Mouse (Mus musculus) ES-Bruce4 (cell line): Measurements from ENCODE around the gene Prrc2c. TPM values are rescaled to one million over a fixed set of nuclear protein-coding genes. Genes with fewer than 3 reads are reported as not detected.

Source experiments
- H3K27ac ChIP-seq: 2 replicates; pipeline ENCODE4 v1.5.1; 2012; ENCODE audit warnings: low read length, inconsistent platforms; ENCODE audit not compliant: insufficient read depth
- H3K27me3 ChIP-seq: 2 replicates; pipeline ENCODE4 v1.6.1; 2012; ENCODE audit warnings: mild to moderate bottlenecking, low read length, inconsistent platforms; ENCODE audit not compliant: control insufficient read depth, poor library complexity, insufficient read depth, severe bottlenecking
- H3K36me3 ChIP-seq: 2 replicates; pipeline ENCODE4 v1.6.1; 2012; ENCODE audit warnings: inconsistent platforms, mild to moderate bottlenecking, low read length, moderate library complexity; ENCODE audit not compliant: control insufficient read depth, poor library complexity, insufficient read depth, severe bottlenecking
- H3K4me1 ChIP-seq: one replicate; pipeline ENCODE4 v1.8.1; 2011; ENCODE audit warnings: low read length; ENCODE audit not compliant: control insufficient read depth, insufficient read depth
- H3K4me3 ChIP-seq: 2 replicates; pipeline ENCODE4 v1.5.1; 2011; ENCODE audit warnings: low read depth, mild to moderate bottlenecking, low read length
- H3K9ac ChIP-seq: 2 replicates; pipeline ENCODE4 v1.6.1; 2012; ENCODE audit warnings: low read depth, mild to moderate bottlenecking, inconsistent platforms; ENCODE audit not compliant: poor library complexity, severe bottlenecking
- H3K9me3 ChIP-seq: replicated peaks from 2 replicates; pipeline ENCODE4 v1.6.1; 2012; ENCODE audit warnings: mild to moderate bottlenecking, low read length, inconsistent platforms; ENCODE audit not compliant: control insufficient read depth, poor library complexity, insufficient read depth, severe bottlenecking
- CTCF ChIP-seq: IDR thresholded peaks from one replicate; pipeline ENCODE4 v1.8.1; 2011; ENCODE audit warnings: low read depth, low read length
- EP300 ChIP-seq: IDR thresholded peaks from 2 replicates; pipeline ENCODE4 v1.6.1; 2011; ENCODE audit warnings: low read depth, low read length; ENCODE audit not compliant: insufficient read depth
- POLR2A ChIP-seq: IDR thresholded peaks from one replicate; pipeline ENCODE4 v1.8.1; 2011; ENCODE audit warnings: low read length; ENCODE audit not compliant: insufficient read depth
- polyA plus RNA-seq: library from polyadenylated mRNA; stranded (reverse); fragments of >200 nt; gene quantifications from 2 replicates; pipeline ENCODE4 v1.2.4, GENCODE M21; 2011; ENCODE audit warnings: low read depth; ENCODE audit not compliant: missing spikeins, insufficient read depth, insufficient read length

The Prrc2c gene
- polyA plus RNA-seq, 1 experiment, result 366 TPM

- Histone ChIP-seq H3K9ac (no peak overlapping the region), H3K4me3 (no peak overlapping the region), H3K4me1 (no peaks in the 10 kb centered on the region), H3K9me3 (no peaks in the 10 kb centered on the region), H3K36me3 (no peaks in the 10 kb centered on the region), H3K27ac (no peak overlapping the region), H3K27me3 (no peaks in the 10 kb centered on the region)
- TF ChIP-seq CTCF, result no peak
- TF ChIP-seq POLR2A, result no peak
- TF ChIP-seq EP300, result no peak
These were observed 80.0 kb downstream of the Prrc2c start for GRCm38 (mm10) chr1:162660276-162660860.

- H3K4me1 ChIP-seq, result no peaks in the 10 kb centered on the region
- H3K27me3 ChIP-seq, result no peaks in the 10 kb centered on the region
- no peaks in the 10 kb centered on the region for H3K36me3 ChIP-seq
- no peak within 1 kb of the TSS for H3K9ac ChIP-seq
- no peaks in the 10 kb centered on the region for H3K9me3 ChIP-seq
- no peak for TF ChIP-seq POLR2A
- no peak for TF ChIP-seq EP300
- TF ChIP-seq CTCF, result no peak
- no peak within 1 kb of the TSS for H3K4me3 ChIP-seq
- no peak within 1 kb of the TSS for H3K27ac ChIP-seq
These were observed 82.2 kb downstream of the Prrc2c start, which contains the start of gene Myocos for GRCm38 (mm10) chr1:162658119-162658518. Myocos (minus strand) TSS chr1:162658219.

GRCm38 (mm10) chr1:162648416-162648815 is 91.9 kb downstream of the Prrc2c start:
- H3K4me1 ChIP-seq, result no peaks in the 10 kb centered on the region
- no peak for TF ChIP-seq POLR2A
- no peak for TF ChIP-seq CTCF
- no peak for TF ChIP-seq EP300

GRCm38 (mm10) chr1:162646083-162646686 is 94.2 kb downstream of the Prrc2c start:
- no peak for TF ChIP-seq POLR2A
- TF ChIP-seq EP300, result no peak
- peak; percentile 33 for TF ChIP-seq CTCF
- H3K9me3 ChIP-seq, result no peaks in the 10 kb centered on the region
- H3K9ac ChIP-seq, result no peak overlapping the region
- no peaks in the 10 kb centered on the region for H3K4me1 ChIP-seq
- H3K27ac ChIP-seq, result no peak overlapping the region
- no peak overlapping the region for H3K4me3 ChIP-seq
- H3K27me3 ChIP-seq, result no peaks in the 10 kb centered on the region
- H3K36me3 ChIP-seq, result no peaks in the 10 kb centered on the region

More at GRCm38 (mm10) chr1:162648416-162648815, 91.9 kb downstream of the Prrc2c start:
- no peak overlapping the region for H3K27ac ChIP-seq
- no peak overlapping the region for H3K9ac ChIP-seq
- no peaks in the 10 kb centered on the region for H3K27me3 ChIP-seq
- H3K4me3 ChIP-seq, result no peak overlapping the region
- H3K36me3 ChIP-seq, result no peaks in the 10 kb centered on the region
- no peaks in the 10 kb centered on the region for H3K9me3 ChIP-seq

- H3K27ac ChIP-seq, result no peak overlapping the region
These were observed 96.6 kb downstream of the Prrc2c start for GRCm38 (mm10) chr1:162643752-162644151.

GRCm38 (mm10) chr1:162642591-162642990 is 97.8 kb downstream of the Prrc2c start:
- Histone ChIP-seq H3K9me3 (no peaks in the 10 kb centered on the region), H3K36me3 (no peaks in the 10 kb centered on the region), H3K27ac (no peak overlapping the region), H3K9ac (no peak overlapping the region), H3K4me3 (no peak overlapping the region), H3K4me1 (no peaks in the 10 kb centered on the region), H3K27me3 (no peaks in the 10 kb centered on the region)
- TF ChIP-seq CTCF (no peak), POLR2A (no peak), EP300 (no peak)

More at GRCm38 (mm10) chr1:162643752-162644151, 96.6 kb downstream of the Prrc2c start:
- Histone ChIP-seq H3K9me3 (no peaks in the 10 kb centered on the region), H3K36me3 (no peaks in the 10 kb centered on the region), H3K4me3 (no peak overlapping the region), H3K4me1 (no peaks in the 10 kb centered on the region), H3K9ac (no peak overlapping the region), H3K27me3 (no peaks in the 10 kb centered on the region)
- TF ChIP-seq CTCF (no peak), EP300 (no peak), POLR2A (no peak)
